Mouse (Mus musculus) intestine, postnatal 0 days (tissue): ENCODE results near the gene Kcnk16. TPM values are rescaled to one million over a fixed set of nuclear protein-coding genes. Genes with fewer than 3 reads are reported as not detected.
"Not testable (repeated sequence)": the region's sequence is repeated elsewhere in the genome, so short reads cannot be mapped to it uniquely, and the experiment has no call there.

Source experiments
- ATAC-seq: fragments of 200-750 bp; cut with Nextera tagmentation; 2 replicates; pipeline ENCODE4 v1.8.0; 2017; ENCODE audit warnings: mild to moderate bottlenecking, moderate TSS enrichment, moderate library complexity
- H3K27ac ChIP-seq: fragments of 300-500 bp; sonication (generic); 2 replicates; pipeline ENCODE4 v1.5.1; 2014; ENCODE audit warnings: mild to moderate bottlenecking, low read depth, low read length, moderate library complexity
- H3K27me3 ChIP-seq: fragments of 300-500 bp; sonication (generic); replicated peaks from 2 replicates; pipeline ENCODE4 v1.6.1; 2014; ENCODE audit warnings: low read length, mixed read lengths; ENCODE audit not compliant: control insufficient read depth, insufficient read depth
- H3K36me3 ChIP-seq: fragments of 300-500 bp; sonication (generic); 2 replicates; pipeline ENCODE4 v1.6.1; 2014; ENCODE audit warnings: mild to moderate bottlenecking, moderate library complexity; ENCODE audit not compliant: control insufficient read depth, insufficient read depth
- H3K4me1 ChIP-seq: fragments of 300-500 bp; sonication (generic); replicated peaks from 2 replicates; pipeline ENCODE4 v1.6.1; 2014; ENCODE audit warnings: antibody characterized with exemption, low read length, mixed read lengths; ENCODE audit not compliant: control insufficient read depth, insufficient read depth
- H3K4me2 ChIP-seq: fragments of 300-500 bp; sonication (generic); replicated peaks from 2 replicates; pipeline ENCODE4 v1.6.1; 2014; ENCODE audit warnings: low read depth, mild to moderate bottlenecking, moderate library complexity
- H3K4me3 ChIP-seq: fragments of 300-500 bp; sonication (generic); 2 replicates; pipeline ENCODE4 v1.5.1; 2014; ENCODE audit warnings: low read depth, low read length
- H3K9ac ChIP-seq: fragments of 300-500 bp; sonication (generic); 2 replicates; pipeline ENCODE4 v1.6.1; 2014; ENCODE audit warnings: mild to moderate bottlenecking, low read depth, low read length
- H3K9me3 ChIP-seq: fragments of 300-500 bp; sonication (generic); 2 replicates; pipeline ENCODE4 v1.6.1; 2016; ENCODE audit warnings: mixed run types; ENCODE audit not compliant: control insufficient read depth
- CTCF ChIP-seq: sonication (generic); IDR thresholded peaks from 2 replicates; pipeline ENCODE4 v1.5.1; 2016; ENCODE audit warnings: low read depth, mild to moderate bottlenecking, control low read depth, antibody characterized with exemption, moderate library complexity
- WGBS: fragments of 180-500 bp; shearing (Covaris S2); extraction: QIAGEN DNeasy Blood & Tissue Kit; methylation state at CpG from one replicate; pipeline ENCODE4 v1.1.7; 2014; 5-methylcytosine and 5-hydroxymethylcytosine counted together
- polyA plus RNA-seq: library from polyadenylated mRNA; unstranded; fragments of >200 nt; fragmentation: Nextera tagmentation; extraction: Ambion mirVana; gene quantifications from 2 replicates; pipeline ENCODE4 v1.2.1, GENCODE M21; 2015

The Kcnk16 gene
- polyA plus RNA-seq: 0.68 and 1.1 TPM in 2 replicates

DNA sequence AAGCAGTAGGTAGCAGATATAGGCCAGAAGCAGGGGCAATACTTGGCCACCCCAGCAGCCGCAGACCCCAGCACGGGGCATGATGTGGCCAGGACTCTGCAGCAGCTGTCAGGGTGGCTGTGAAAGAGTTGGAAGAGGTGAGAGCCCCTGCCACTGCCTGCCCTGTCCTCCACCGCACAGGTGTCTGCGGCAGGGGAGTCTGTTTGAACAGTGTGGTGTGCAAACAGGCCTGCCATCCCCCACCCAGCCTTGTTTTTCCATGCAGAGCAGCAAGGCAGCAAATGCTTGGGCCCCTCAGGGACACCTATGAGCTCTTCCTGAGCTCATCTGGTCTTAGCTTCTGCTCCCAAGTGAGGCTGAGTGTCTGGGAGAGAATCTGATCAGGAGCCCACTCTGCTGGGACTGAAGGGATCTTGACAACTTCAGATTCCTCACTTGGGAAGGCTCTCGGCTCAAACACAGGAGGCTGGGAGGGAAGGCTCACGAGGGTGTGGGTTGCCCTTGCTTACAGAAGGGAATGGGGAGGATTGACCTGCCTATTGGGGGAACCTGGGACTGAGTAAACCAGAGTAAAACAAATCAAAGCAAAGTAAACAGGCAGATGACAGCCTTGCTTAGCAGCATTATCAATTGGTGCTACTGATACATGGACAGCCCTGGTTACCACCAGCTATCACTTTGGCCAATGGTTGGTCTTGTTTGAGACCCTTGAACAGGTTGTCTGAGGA is at the start of gene Kcnk16:
Kcnk16 (minus strand) TSS at position 118 of the 728 bp plus-strand sequence.
- H3K4me1 ChIP-seq: no peaks in the 10 kb centered on the region
- 41% methylated on average over 6 of the region's 6 CpGs for WGBS
- no peaks in the 10 kb centered on the region for H3K9me3 ChIP-seq
- ATAC-seq: no peak
- no peak for TF ChIP-seq CTCF
- H3K27me3 ChIP-seq: no peaks in the 10 kb centered on the region
- no peak within 1 kb of the TSS for H3K9ac ChIP-seq
- H3K27ac ChIP-seq: no peak within 1 kb of the TSS
- H3K4me2 ChIP-seq: no peak within 1 kb of the TSS
- no peak within 1 kb of the TSS for H3K4me3 ChIP-seq
- no peaks in the 10 kb centered on the region for H3K36me3 ChIP-seq

DNA sequence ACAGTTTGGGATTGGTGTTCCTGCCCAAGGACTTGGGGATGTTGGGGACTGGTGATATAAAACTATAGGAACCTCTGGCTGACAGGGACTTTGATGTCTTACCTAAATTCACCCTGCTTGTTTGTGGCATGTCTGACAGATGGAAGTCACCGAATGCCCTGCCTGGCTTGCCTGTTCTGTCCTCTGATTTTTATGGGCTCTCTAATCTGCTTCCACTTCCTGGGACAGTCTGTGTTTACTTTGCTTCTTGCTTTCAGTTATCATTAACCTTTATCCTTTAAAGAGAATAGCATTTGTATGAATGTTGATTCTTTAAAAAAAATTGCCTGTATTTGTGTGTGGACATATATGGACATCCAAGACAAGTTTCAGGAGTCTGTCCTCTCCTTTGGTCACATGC is 46.1 kb upstream of the Kcnk16 start:
- Histone ChIP-seq H3K4me2 (0 out of 2 replicates have a peak overlapping the region, but pooled peaks have one; percentile 6), H3K4me3 (no peak overlapping the region), H3K27me3 (no peaks in the 10 kb centered on the region), H3K9ac (no peak overlapping the region), H3K9me3 (no peaks in the 10 kb centered on the region), H3K27ac (no peak overlapping the region), H3K36me3 (peaks cover 30% of the 10 kb centered on the region), H3K4me1 (no peaks in the 10 kb centered on the region)
- ATAC-seq: peak; percentile 47; the same call in 1 of the 2 replicates
- no peak for TF ChIP-seq CTCF
- WGBS: 19% methylated on average over 1 of the region's 1 CpGs

DNA sequence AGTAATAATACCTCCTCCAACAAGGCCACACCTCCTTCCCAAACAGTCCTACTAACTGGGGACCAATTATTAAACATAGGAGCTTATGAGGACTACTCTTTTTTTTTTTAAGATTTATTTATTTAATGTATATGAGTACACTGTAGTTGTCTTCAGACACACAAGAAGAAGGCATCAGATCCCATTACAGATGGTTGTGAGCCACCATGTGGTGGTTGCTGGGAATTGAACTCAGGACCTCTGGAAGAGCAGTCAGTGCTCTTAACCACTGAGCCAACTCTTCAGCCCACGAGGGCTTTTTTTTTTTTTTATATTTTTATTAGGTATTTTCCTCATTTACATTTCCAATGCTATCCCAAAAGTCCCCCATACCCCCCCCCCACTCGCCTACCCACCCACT is 36.1 kb upstream of the Kcnk16 start:
- WGBS: 74% methylated on average over 2 of the region's 2 CpGs
- peaks cover 27% of the 10 kb centered on the region for H3K36me3 ChIP-seq
- ATAC-seq, H3K4me2 ChIP-seq, H3K4me3 ChIP-seq, H3K4me1 ChIP-seq, H3K27ac ChIP-seq, H3K9me3 ChIP-seq, H3K27me3 ChIP-seq, H3K9ac ChIP-seq: not testable (repeated sequence)
- TF ChIP-seq CTCF: peak; percentile 20; the same call in 1 of the 2 replicates

GRCm38 (mm10) chr14:20298131-20298530 is 29.1 kb upstream of the Kcnk16 start:
- 49% methylated on average over 3 of the region's 3 CpGs for WGBS
- Histone ChIP-seq H3K36me3 (no peaks in the 10 kb centered on the region), H3K9ac (no peak overlapping the region), H3K27me3 (no peaks in the 10 kb centered on the region), H3K4me1 (no peaks in the 10 kb centered on the region), H3K4me3 (no peak overlapping the region), H3K27ac (no peak overlapping the region), H3K9me3 (no peaks in the 10 kb centered on the region), H3K4me2 (no peak overlapping the region)
- no peak for TF ChIP-seq CTCF
- no peak for ATAC-seq

DNA sequence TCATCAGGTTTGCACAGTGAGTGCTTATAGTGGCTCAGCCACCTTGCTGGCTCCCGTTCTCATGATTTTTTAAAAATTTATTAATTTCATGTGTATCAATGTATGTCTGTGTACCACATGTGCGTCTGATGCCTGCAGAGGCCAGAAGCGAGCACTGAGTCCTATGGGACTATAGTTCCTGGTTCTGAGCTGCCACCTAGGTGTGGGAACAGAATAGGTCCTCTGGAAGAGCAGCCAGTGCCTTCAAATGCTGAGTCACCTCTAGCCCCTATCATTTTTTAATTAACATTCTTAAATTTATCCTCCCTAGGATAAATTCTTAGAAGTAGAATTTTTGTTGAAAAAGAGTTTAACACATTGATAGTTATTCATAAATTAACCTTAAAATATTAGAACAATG is 28.6 kb upstream of the Kcnk16 start:
- no peaks in the 10 kb centered on the region for H3K9me3 ChIP-seq
- no peaks in the 10 kb centered on the region for H3K36me3 ChIP-seq
- peak; percentile 27; the same call in 1 of the 2 replicates for TF ChIP-seq CTCF
- no peak overlapping the region for H3K4me2 ChIP-seq
- no peak overlapping the region for H3K9ac ChIP-seq
- no peak overlapping the region for H3K4me3 ChIP-seq
- no peak for ATAC-seq
- no peak overlapping the region for H3K27ac ChIP-seq
- H3K27me3 ChIP-seq: no peaks in the 10 kb centered on the region
- H3K4me1 ChIP-seq: no peaks in the 10 kb centered on the region
- WGBS: 85% methylated on average over 3 of the region's 3 CpGs

GRCm38 (mm10) chr14:20294947-20295346 is 25.9 kb upstream of the Kcnk16 start:
- TF ChIP-seq CTCF: no peak
- H3K27me3 ChIP-seq: no peaks in the 10 kb centered on the region
- H3K4me3 ChIP-seq: peak overlapping the region; percentile 63
- H3K4me1 ChIP-seq: no peaks in the 10 kb centered on the region
- no peak for ATAC-seq
- 39% methylated on average over 8 of the region's 8 CpGs for WGBS
- H3K36me3 ChIP-seq: no peaks in the 10 kb centered on the region
- no peaks in the 10 kb centered on the region for H3K9me3 ChIP-seq
- H3K27ac ChIP-seq: no peak overlapping the region
- H3K4me2 ChIP-seq: peak overlapping the region; percentile 70
- peak overlapping the region; percentile 46; the same call in 1 of the 2 replicates for H3K9ac ChIP-seq
